Comparison of ENCODE assay signal across 18 mouse cellular contexts in genomic region chr15:102192820-102193386, GRCm38 (mm10). TPM values are rescaled to one million over a fixed set of nuclear protein-coding genes. Genes with fewer than 3 reads are reported as not detected.
DNase-seq lines count a peak whose midpoint lies in the region; ATAC-seq and TF ChIP-seq lines count a peak whose summit lies in the region.
"Had no signal": no experiment of that assay in that cellular context is flagged by ENCODE, and none has a peak within 500 bp of the region (broad histone marks: within the 10 kb centered on the region; RNA-seq: fewer than 3 reads in every experiment).

No protein-coding gene starts in this region.

- TF ChIP-seq CTCF in bone marrow, adult 2 months (IDR thresholded peaks at IDR 0.05; ENCODE audit: control insufficient read depth, insufficient read depth, low read length) = no peak
- TF ChIP-seq CTCF in lung, adult 2 months (IDR thresholded peaks at IDR 0.05; ENCODE audit: insufficient read depth, low read length) = no peak

- ATAC-seq in heart, embryonic 11.5 days (replicated peaks; ENCODE audit: insufficient number of reproducible peaks, low FRiP score, low TSS enrichment) = no peak
- ATAC-seq in liver, embryonic 15.5 days (ENCODE audit: insufficient read depth) = no peak
- no peak for ATAC-seq in megakaryocyte-erythroid progenitor cell, adult 5-6 weeks (replicated peaks; ENCODE audit: low FRiP score, low TSS enrichment, poor library complexity, severe bottlenecking)

- H3K4me2 ChIP-seq in heart, embryonic 11.5 days = no peak overlapping the region
- H3K4me2 ChIP-seq in liver, embryonic 15.5 days = no peak overlapping the region
- H3K4me2 ChIP-seq: hindbrain, embryonic 15.5 days; lung, embryonic 15.5 days; neural tube, embryonic 15.5 days had no signal

- H3K4me1 ChIP-seq in heart, embryonic 11.5 days (ENCODE audit: control insufficient read depth, insufficient read depth, low read length) = peaks cover 10% of the 10 kb centered on the region
- peaks cover 3% of the 10 kb centered on the region for H3K4me1 ChIP-seq in bone marrow, adult 2 months (ENCODE audit: control insufficient read depth, insufficient read depth, low read length)
- H3K4me1 ChIP-seq in liver, embryonic 15.5 days (replicated peaks) = peaks cover 41% of the 10 kb centered on the region
- no peaks in the 10 kb centered on the region; the same call in 1 of the 2 replicates for H3K4me1 ChIP-seq in lung, adult 2 months (ENCODE audit: control insufficient read depth, insufficient read depth, low read length)
- H3K4me1 ChIP-seq: hindbrain, embryonic 15.5 days; neural tube, embryonic 15.5 days had no signal

- 35% methylated on average over 5 of the region's 5 CpGs for WGBS in heart, embryonic 11.5 days (ENCODE audit: insufficient replicate concordance)
- 20% methylated on average over 5 of the region's 5 CpGs for WGBS in bone marrow, adult 2 months
- 17% methylated on average over 5 of the region's 5 CpGs for WGBS in liver, embryonic 15.5 days (ENCODE audit: insufficient replicate concordance)
- 48% methylated on average over 5 of the region's 5 CpGs for WGBS in lung, adult 2 months

- no peak for DNase-seq in heart, adult 18-20 months
- DNase-seq in 3T3-L1 (ENCODE audit: low read depth, low spot score) = peak; percentile 85
- DNase-seq in lung, adult 2 months = no peak
- no peak for DNase-seq in urinary bladder, postnatal 4 days (ENCODE audit: low spot score in 2 of 2)
- DNase-seq: adrenal gland, postnatal 10 days; cerebellum, postnatal 10 days; kidney, adult 18-20 months; kidney, postnatal 4 days had no signal

- TF ChIP-seq POLR2A in bone marrow, adult 2 months (IDR thresholded peaks at IDR 0.05; ENCODE audit: borderline replicate concordance, control insufficient read depth, low read depth, low read length) = no peak
- no peak for TF ChIP-seq POLR2A in lung, adult 2 months (IDR thresholded peaks at IDR 0.05; ENCODE audit: borderline replicate concordance, extremely low read depth, low read depth, low read length)

- H3K9ac ChIP-seq in heart, embryonic 11.5 days (ENCODE audit: low read depth, low read length) = 0 out of 2 replicates have a peak overlapping the region, but pooled peaks have one; percentile 2
- H3K9ac ChIP-seq in liver, embryonic 15.5 days = no peak overlapping the region
- H3K9ac ChIP-seq: hindbrain, embryonic 15.5 days; lung, embryonic 15.5 days; neural tube, embryonic 15.5 days had no signal

- H3K27ac ChIP-seq in heart, embryonic 11.5 days (ENCODE audit: low read depth, low read length) = no peak overlapping the region
- peak overlapping the region; percentile 8; the same call in 1 of the 2 replicates for H3K27ac ChIP-seq in bone marrow, adult 2 months (ENCODE audit: control insufficient read depth, insufficient read depth, low read depth, low read length, poor library complexity)
- peak overlapping the region; percentile 69 for H3K27ac ChIP-seq in liver, embryonic 15.5 days (replicated peaks)
- H3K27ac ChIP-seq: hindbrain, embryonic 15.5 days; lung, embryonic 15.5 days; neural tube, embryonic 15.5 days had no signal

- H3K36me3 ChIP-seq in heart, embryonic 11.5 days (ENCODE audit: control insufficient read depth, insufficient read depth, low read length) = no peaks in the 10 kb centered on the region
- H3K36me3 ChIP-seq in liver, embryonic 15.5 days (replicated peaks) = no peaks in the 10 kb centered on the region
- H3K36me3 ChIP-seq: hindbrain, embryonic 15.5 days; lung, embryonic 15.5 days; neural tube, embryonic 15.5 days had no signal

- H3K9me3 ChIP-seq in heart, embryonic 11.5 days (replicated peaks; ENCODE audit: control insufficient read depth, low read length) = no peaks in the 10 kb centered on the region
- no peaks in the 10 kb centered on the region for H3K9me3 ChIP-seq in liver, embryonic 15.5 days (replicated peaks)
- H3K9me3 ChIP-seq: hindbrain, embryonic 15.5 days; lung, embryonic 15.5 days; megakaryocyte, embryonic 14.5 days; neural tube, embryonic 15.5 days had no signal

- H3K4me3 ChIP-seq in heart, embryonic 11.5 days (ENCODE audit: low read depth, low read length) = no peak overlapping the region
- no peak overlapping the region for H3K4me3 ChIP-seq in bone marrow, adult 2 months (replicated peaks; ENCODE audit: control insufficient read depth, low read depth, low read length)
- H3K4me3 ChIP-seq in liver, embryonic 15.5 days (replicated peaks) = no peak overlapping the region
- no peak overlapping the region for H3K4me3 ChIP-seq in lung, adult 2 months (replicated peaks; ENCODE audit: extremely low read depth, low read depth, low read length)
- H3K4me3 ChIP-seq: hindbrain, embryonic 15.5 days; lung, embryonic 15.5 days; megakaryocyte, embryonic 14.5 days; neural tube, embryonic 15.5 days had no signal

- no peaks in the 10 kb centered on the region for H3K27me3 ChIP-seq in heart, embryonic 11.5 days (ENCODE audit: control insufficient read depth, insufficient read depth, low read length)
- no peaks in the 10 kb centered on the region for H3K27me3 ChIP-seq in liver, embryonic 15.5 days
- H3K27me3 ChIP-seq: hindbrain, embryonic 15.5 days; lung, embryonic 15.5 days; neural tube, embryonic 15.5 days had no signal

RNA-seq across cellular contexts. Expression of gene Zfp740, which starts 10.1 kb away (rescaled TPM):
- polyA plus RNA-seq in heart, embryonic 11.5 days (2014; fragmentation: Nextera tagmentation; extraction: Ambion mirVana) = 25.8 and 31.2 TPM in 2 replicates
- total RNA-seq in heart, adult 18-20 months (2021) = 10 to 100 TPM; 30.6 to 31.5 TPM
- polyA plus RNA-seq in bone marrow, adult 2 months (2011; ENCODE audit: insufficient read depth, insufficient read length, low replicate concordance, missing spikeins) = 22.8 and 34.5 TPM in 2 replicates
- 15.3 and 18.9 TPM in 2 replicates for polyA plus RNA-seq in liver, embryonic 15.5 days (2015; fragmentation: Nextera tagmentation; extraction: Ambion mirVana)
- polyA plus RNA-seq in lung, adult 2 months (2012; rRNA removed) = 25.8 and 46.6 TPM in 2 replicates
- total RNA-seq in megakaryocyte-erythroid progenitor cell, adult 5-6 weeks (2014; fragmentation: Nextera tagmentation) = 39.8 and 65.3 TPM in 2 replicates
- total RNA-seq in megakaryocyte-erythroid progenitor cell, adult 5-6 weeks (2017) = 33.0 and 39.0 TPM in 2 replicates

RNA-seq across cellular contexts. Expression of gene Csad, which starts 11.6 kb away (rescaled TPM):
- 31.3 and 33.4 TPM in 2 replicates for polyA plus RNA-seq in heart, embryonic 11.5 days (2014; fragmentation: Nextera tagmentation; extraction: Ambion mirVana)
- total RNA-seq in heart, adult 18-20 months (2021) = 10 to 100 TPM; 17.0 to 22.6 TPM
- polyA plus RNA-seq in bone marrow, adult 2 months (2011; ENCODE audit: insufficient read depth, insufficient read length, low replicate concordance, missing spikeins) = 13.6 and 18.5 TPM in 2 replicates
- polyA plus RNA-seq in liver, embryonic 15.5 days (2015; fragmentation: Nextera tagmentation; extraction: Ambion mirVana) = 40.5 and 56.5 TPM in 2 replicates
- polyA plus RNA-seq in lung, adult 2 months (2012; rRNA removed) = 92.8 and 106 TPM in 2 replicates
- total RNA-seq in megakaryocyte-erythroid progenitor cell, adult 5-6 weeks (2014; fragmentation: Nextera tagmentation) = 9.6 and 21.4 TPM in 2 replicates
- 11.4 and 33.8 TPM in 2 replicates for total RNA-seq in megakaryocyte-erythroid progenitor cell, adult 5-6 weeks (2017)

RNA-seq across cellular contexts. Expression of gene Itgb7, which starts 38.8 kb away (rescaled TPM):
- polyA plus RNA-seq in heart, embryonic 11.5 days (2014; fragmentation: Nextera tagmentation; extraction: Ambion mirVana) = 0.94 and 1.2 TPM in 2 replicates
- total RNA-seq in heart, adult 18-20 months (2021) = 1 to 10 TPM; 2.9 to 9.9 TPM
- 39.1 and 140 TPM in 2 replicates for polyA plus RNA-seq in bone marrow, adult 2 months (2011; ENCODE audit: insufficient read depth, insufficient read length, low replicate concordance, missing spikeins)
- 6.4 and 6.6 TPM in 2 replicates for polyA plus RNA-seq in liver, embryonic 15.5 days (2015; fragmentation: Nextera tagmentation; extraction: Ambion mirVana)
- 22.0 and 32.4 TPM in 2 replicates for polyA plus RNA-seq in lung, adult 2 months (2012; rRNA removed)
- total RNA-seq in megakaryocyte-erythroid progenitor cell, adult 5-6 weeks (2014; fragmentation: Nextera tagmentation) = 13.1 and 17.0 TPM in 2 replicates
- 47.2 and 51.0 TPM in 2 replicates for total RNA-seq in megakaryocyte-erythroid progenitor cell, adult 5-6 weeks (2017)

RNA-seq across cellular contexts. Expression of gene Soat2, which starts 42.6 kb away (rescaled TPM):
- polyA plus RNA-seq in heart, embryonic 11.5 days (2014; fragmentation: Nextera tagmentation; extraction: Ambion mirVana) = 0.76 and 2.3 TPM in 2 replicates
- not detected for total RNA-seq in heart, adult 18-20 months (2021)
- polyA plus RNA-seq in bone marrow, adult 2 months (2011; ENCODE audit: insufficient read depth, insufficient read length, low replicate concordance, missing spikeins) = 1.2 and 2.7 TPM in 2 replicates
- polyA plus RNA-seq in liver, embryonic 15.5 days (2015; fragmentation: Nextera tagmentation; extraction: Ambion mirVana) = 33.1 and 34.7 TPM in 2 replicates
- 1.1 and 1.2 TPM in 2 replicates for polyA plus RNA-seq in lung, adult 2 months (2012; rRNA removed)
- 12.8 and 15.4 TPM in 2 replicates for total RNA-seq in megakaryocyte-erythroid progenitor cell, adult 5-6 weeks (2014; fragmentation: Nextera tagmentation)
- 8.9 and 11.2 TPM in 2 replicates for total RNA-seq in megakaryocyte-erythroid progenitor cell, adult 5-6 weeks (2017)
- total RNA-seq: layer of hippocampus, postnatal 25 days had no signal
- polyA plus RNA-seq: embryonic facial prominence, embryonic 11.5 days had no signal

RNA-seq across cellular contexts. Expression of gene Igfbp6, which starts 48.7 kb away (rescaled TPM):
- polyA plus RNA-seq in heart, embryonic 11.5 days (2014; fragmentation: Nextera tagmentation; extraction: Ambion mirVana) = 0.70 and 1.1 TPM in 2 replicates
- total RNA-seq in heart, adult 18-20 months (2021) = 10 to 100 TPM; 23.3 to 39.7 TPM
- polyA plus RNA-seq in bone marrow, adult 2 months (2011; ENCODE audit: insufficient read depth, insufficient read length, low replicate concordance, missing spikeins) = not detected in 2 replicates
- polyA plus RNA-seq in liver, embryonic 15.5 days (2015; fragmentation: Nextera tagmentation; extraction: Ambion mirVana) = 1.8 and 1.9 TPM in 2 replicates
- 337 and 400 TPM in 2 replicates for polyA plus RNA-seq in lung, adult 2 months (2012; rRNA removed)
- total RNA-seq in megakaryocyte-erythroid progenitor cell, adult 5-6 weeks (2014; fragmentation: Nextera tagmentation) = not detected in 2 replicates
- total RNA-seq in megakaryocyte-erythroid progenitor cell, adult 5-6 weeks (2017) = not detected in 2 replicates
- polyA plus RNA-seq: embryonic facial prominence, embryonic 11.5 days had no signal
